Mouse (Mus musculus) midbrain, embryonic 10.5 days (tissue): Measurements from ENCODE around the gene Lmna. TPM values are rescaled to one million over a fixed set of nuclear protein-coding genes. Genes with fewer than 3 reads are reported as not detected.

Experiments
- DNase-seq: peaks from one replicate; pipeline ENCODE4 v3.0.0-alpha.2; 2017; ENCODE audit warnings: low spot score
- H3K27ac ChIP-seq: fragments of 300-500 bp; sonication (generic); replicated peaks from 2 replicates; pipeline ENCODE4 v1.5.1; 2016; ENCODE audit warnings: mild to moderate bottlenecking
- H3K27me3 ChIP-seq: fragments of 300-500 bp; sonication (generic); 2 replicates; pipeline ENCODE4 v1.6.1; 2016; ENCODE audit warnings: low read depth, mild to moderate bottlenecking; ENCODE audit not compliant: poor library complexity, severe bottlenecking
- H3K36me3 ChIP-seq: fragments of 300-500 bp; sonication (generic); 2 replicates; pipeline ENCODE4 v1.6.1; 2016; ENCODE audit warnings: mild to moderate bottlenecking, moderate library complexity
- H3K4me1 ChIP-seq: fragments of 300-500 bp; sonication (generic); 2 replicates; pipeline ENCODE4 v1.6.1; 2016
- H3K4me3 ChIP-seq: fragments of 300-500 bp; sonication (generic); 2 replicates; pipeline ENCODE4 v1.5.1; 2016; ENCODE audit warnings: mild to moderate bottlenecking, moderate library complexity
- H3K9me3 ChIP-seq: fragments of 300-500 bp; sonication (generic); replicated peaks from 2 replicates; pipeline ENCODE4 v1.6.1; 2016; ENCODE audit warnings: mild to moderate bottlenecking
- WGBS: fragments of 180-500 bp; shearing (Covaris S2); methylation state at CpG from one replicate; pipeline ENCODE4 v1.1.7; 2016; 5-methylcytosine and 5-hydroxymethylcytosine counted together
- polyA plus RNA-seq: library from polyadenylated mRNA; unstranded; fragments of >200 nt; fragmentation: Nextera tagmentation; extraction: Ambion mirVana; gene quantifications from 2 replicates; pipeline ENCODE4 v1.2.1, GENCODE M21; 2016

Gene Lmna
- polyA plus RNA-seq, result 13.5 and 18.3 TPM in 2 replicates

GRCm38 (mm10) chr3:88509692-88510420 is at the start of gene Lmna:
Gene Lmna, minus strand, starts transcription at chr3:88509956.
- H3K27ac ChIP-seq, result peak within 1 kb of the TSS; percentile 89
- peak within 1 kb of the TSS; percentile 56 for H3K4me3 ChIP-seq
- H3K9me3 ChIP-seq, result no peaks in the 10 kb centered on the region
- H3K36me3 ChIP-seq, result no peaks in the 10 kb centered on the region
- WGBS, result under 1% methylated on average over 31 of the region's 31 CpGs
- H3K27me3 ChIP-seq, result peaks cover 6% of the 10 kb centered on the region
- peaks cover 57% of the 10 kb centered on the region for H3K4me1 ChIP-seq
- peak; percentile 92 for DNase-seq

DNA sequence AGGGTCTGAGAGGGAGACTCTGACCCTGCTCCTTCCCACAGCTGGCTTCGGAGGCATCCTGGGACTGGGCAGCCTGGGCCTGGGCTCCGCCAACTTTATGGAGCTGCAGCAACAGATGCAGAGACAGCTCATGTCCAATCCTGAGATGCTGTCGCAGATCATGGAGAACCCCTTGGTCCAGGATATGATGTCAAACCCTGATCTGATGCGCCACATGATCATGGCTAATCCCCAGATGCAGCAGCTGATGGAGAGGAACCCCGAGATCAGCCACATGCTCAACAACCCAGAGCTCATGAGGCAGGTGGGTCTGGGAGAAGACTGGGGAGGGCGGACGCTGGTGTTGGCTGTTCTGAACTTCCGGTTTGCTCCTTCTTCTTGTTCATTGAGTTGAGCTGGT is 46.9 kb upstream of the Lmna start:
- no peak for DNase-seq

GRCm38 (mm10) chr3:88555731-88556130 is 46.0 kb upstream of the Lmna start:
- Histone ChIP-seq H3K4me3 (peak overlapping the region; percentile 94), H3K36me3 (peaks cover 56% of the 10 kb centered on the region), H3K9me3 (no peaks in the 10 kb centered on the region), H3K27ac (no peak overlapping the region), H3K27me3 (no peaks in the 10 kb centered on the region), H3K4me1 (peaks cover 55% of the 10 kb centered on the region)
- 95% methylated on average over 6 of the region's 6 CpGs for WGBS
- DNase-seq, result no peak

More for the DNA sequence above, 46.9 kb upstream of the Lmna start:
- no peaks in the 10 kb centered on the region for H3K9me3 ChIP-seq
- no peaks in the 10 kb centered on the region for H3K27me3 ChIP-seq
- 94% methylated on average over 8 of the region's 8 CpGs for WGBS
- H3K4me1 ChIP-seq, result peaks cover 46% of the 10 kb centered on the region
- H3K27ac ChIP-seq, result no peak overlapping the region
- no peak overlapping the region for H3K4me3 ChIP-seq
- peaks cover 65% of the 10 kb centered on the region for H3K36me3 ChIP-seq

GRCm38 (mm10) chr3:88555069-88555605 is 45.4 kb upstream of the Lmna start:
- H3K27me3 ChIP-seq, result no peaks in the 10 kb centered on the region
- WGBS, result 80% methylated on average over 5 of the region's 5 CpGs
- no peak overlapping the region for H3K27ac ChIP-seq
- H3K9me3 ChIP-seq, result no peaks in the 10 kb centered on the region
- no peak for DNase-seq
- H3K4me3 ChIP-seq, result peak overlapping the region; percentile 94
- H3K36me3 ChIP-seq, result peaks cover 50% of the 10 kb centered on the region
- H3K4me1 ChIP-seq, result peaks cover 56% of the 10 kb centered on the region

- H3K4me3 ChIP-seq, result peak overlapping the region; percentile 94
- H3K4me1 ChIP-seq, result peaks cover 59% of the 10 kb centered on the region
- under 1% methylated on average over 41 of the region's 41 CpGs for WGBS
- DNase-seq, result no peak
- peaks cover 39% of the 10 kb centered on the region for H3K36me3 ChIP-seq
- H3K27me3 ChIP-seq, result no peaks in the 10 kb centered on the region
- H3K27ac ChIP-seq, result peak overlapping the region; percentile 99
- H3K9me3 ChIP-seq, result no peaks in the 10 kb centered on the region
Measured at GRCm38 (mm10) chr3:88553880-88554586, 44.3 kb upstream of the Lmna start.

DNA sequence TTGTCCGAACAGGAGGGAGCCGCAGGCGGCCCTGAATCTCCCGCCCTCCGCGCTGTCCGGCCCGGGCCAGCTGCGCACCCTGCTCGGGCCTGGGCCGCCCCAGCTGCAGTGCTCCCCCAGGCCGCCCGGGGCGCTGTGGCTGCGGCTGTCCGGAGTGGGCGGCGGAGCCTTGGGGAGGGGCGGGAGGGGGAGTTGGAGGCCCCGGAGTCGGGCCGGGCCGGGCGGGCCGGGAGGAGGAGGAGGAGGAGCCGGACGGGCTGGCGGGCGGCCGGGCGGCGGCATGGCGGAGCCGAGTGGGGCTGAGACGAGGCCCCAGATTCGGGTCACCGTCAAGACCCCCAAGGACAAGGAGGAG is 43.7 kb upstream of the Lmna start, which contains the start of gene Ubqln4:
TSS of gene Ubqln4 (plus strand) at position 234 of the 355 bp plus-strand sequence.
- Histone ChIP-seq H3K36me3 (peaks cover 34% of the 10 kb centered on the region), H3K9me3 (no peaks in the 10 kb centered on the region), H3K4me1 (peaks cover 59% of the 10 kb centered on the region), H3K27ac (peak within 1 kb of the TSS; percentile 99), H3K27me3 (no peaks in the 10 kb centered on the region), H3K4me3 (peak within 1 kb of the TSS; percentile 94)
- WGBS, result under 1% methylated on average over 37 of the region's 37 CpGs
- DNase-seq, result peak; percentile 96

DNA sequence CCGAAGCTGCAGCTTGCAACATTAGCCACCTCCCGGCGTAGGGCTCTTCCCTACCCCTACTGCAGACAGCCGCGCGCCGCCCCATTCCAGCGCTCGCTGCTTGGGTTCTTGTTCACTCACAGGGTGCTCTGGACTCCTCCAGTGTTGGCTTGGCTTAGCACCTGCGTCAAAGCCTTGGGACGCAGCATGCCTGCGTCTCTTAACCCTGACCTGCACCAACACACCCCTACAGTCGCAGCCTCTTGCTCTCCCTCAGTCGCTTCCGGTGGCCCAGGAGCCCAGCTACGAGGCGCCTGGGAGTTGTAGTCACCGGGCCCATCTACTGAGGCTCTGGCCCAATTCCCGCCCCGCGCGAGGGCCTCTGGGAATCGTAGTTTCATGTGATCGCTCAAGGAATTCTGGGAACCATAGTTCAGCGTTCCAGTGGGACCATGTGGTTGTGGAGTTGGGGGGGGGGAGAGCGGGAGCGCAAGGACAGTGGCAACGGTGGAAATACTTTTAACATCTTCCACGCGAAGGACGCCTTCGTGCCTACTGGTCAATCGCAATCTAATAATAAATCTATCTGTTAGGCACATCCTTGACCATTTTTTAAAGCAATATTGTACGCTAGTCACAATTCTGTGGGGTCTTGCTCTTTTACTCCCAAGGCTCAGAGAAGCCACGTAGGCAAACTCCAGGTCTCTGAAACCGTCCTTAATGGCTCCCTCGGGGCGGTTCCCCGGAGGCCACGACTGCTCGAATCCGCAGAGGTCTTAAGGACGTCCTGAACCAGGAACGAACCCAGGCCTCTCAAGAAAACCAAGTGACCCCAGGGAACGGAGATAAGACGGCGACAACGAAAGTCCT is 43.1 kb upstream of the Lmna start, which contains the start of gene Lamtor2:
TSS of gene Lamtor2 (minus strand) at position 399 of the 849 bp plus-strand sequence.
- Histone ChIP-seq H3K27ac (peak within 1 kb of the TSS; percentile 99), H3K27me3 (no peaks in the 10 kb centered on the region), H3K4me1 (peaks cover 59% of the 10 kb centered on the region), H3K36me3 (peaks cover 28% of the 10 kb centered on the region), H3K4me3 (peak within 1 kb of the TSS; percentile 94), H3K9me3 (no peaks in the 10 kb centered on the region)
- peak; percentile 97 for DNase-seq
- under 1% methylated on average over 48 of the region's 48 CpGs for WGBS

GRCm38 (mm10) chr3:88552082-88552645 is 42.4 kb upstream of the Lmna start:
- no peaks in the 10 kb centered on the region for H3K9me3 ChIP-seq

DNA sequence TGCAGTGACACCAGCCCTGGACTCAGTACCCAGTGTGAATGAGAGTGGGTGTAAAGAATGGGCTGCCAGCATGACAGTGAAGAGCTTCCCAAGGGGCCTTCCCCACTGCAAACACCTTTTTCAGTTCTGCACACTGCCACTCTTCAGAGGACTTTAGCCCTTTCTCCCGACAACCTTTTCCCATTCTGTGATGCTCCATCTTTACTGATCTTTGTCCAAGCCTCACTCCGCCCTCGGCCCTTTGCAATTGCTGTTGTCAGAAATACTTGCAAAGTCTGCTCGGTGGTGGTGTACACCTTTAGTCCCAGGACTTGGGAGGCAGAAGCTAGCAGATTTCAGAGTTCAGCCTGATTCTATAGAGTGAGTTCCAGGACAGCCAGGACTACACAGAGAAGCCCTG is 41.8 kb upstream of the Lmna start:
- Histone ChIP-seq H3K4me1 (peaks cover 58% of the 10 kb centered on the region), H3K27me3 (no peaks in the 10 kb centered on the region), H3K4me3 (peak overlapping the region; percentile 94), H3K9me3 (no peaks in the 10 kb centered on the region), H3K36me3 (peaks cover 15% of the 10 kb centered on the region), H3K27ac (no peak overlapping the region)
- WGBS, result 79% methylated on average over 4 of the region's 4 CpGs
- no peak for DNase-seq

More at GRCm38 (mm10) chr3:88552082-88552645, 42.4 kb upstream of the Lmna start:
- Histone ChIP-seq H3K27me3 (no peaks in the 10 kb centered on the region), H3K27ac (peak overlapping the region; percentile 99), H3K4me1 (peaks cover 59% of the 10 kb centered on the region), H3K4me3 (peak overlapping the region; percentile 94), H3K36me3 (peaks cover 21% of the 10 kb centered on the region)
- 24% methylated on average over 16 of the region's 16 CpGs for WGBS
- DNase-seq, result no peak

DNA sequence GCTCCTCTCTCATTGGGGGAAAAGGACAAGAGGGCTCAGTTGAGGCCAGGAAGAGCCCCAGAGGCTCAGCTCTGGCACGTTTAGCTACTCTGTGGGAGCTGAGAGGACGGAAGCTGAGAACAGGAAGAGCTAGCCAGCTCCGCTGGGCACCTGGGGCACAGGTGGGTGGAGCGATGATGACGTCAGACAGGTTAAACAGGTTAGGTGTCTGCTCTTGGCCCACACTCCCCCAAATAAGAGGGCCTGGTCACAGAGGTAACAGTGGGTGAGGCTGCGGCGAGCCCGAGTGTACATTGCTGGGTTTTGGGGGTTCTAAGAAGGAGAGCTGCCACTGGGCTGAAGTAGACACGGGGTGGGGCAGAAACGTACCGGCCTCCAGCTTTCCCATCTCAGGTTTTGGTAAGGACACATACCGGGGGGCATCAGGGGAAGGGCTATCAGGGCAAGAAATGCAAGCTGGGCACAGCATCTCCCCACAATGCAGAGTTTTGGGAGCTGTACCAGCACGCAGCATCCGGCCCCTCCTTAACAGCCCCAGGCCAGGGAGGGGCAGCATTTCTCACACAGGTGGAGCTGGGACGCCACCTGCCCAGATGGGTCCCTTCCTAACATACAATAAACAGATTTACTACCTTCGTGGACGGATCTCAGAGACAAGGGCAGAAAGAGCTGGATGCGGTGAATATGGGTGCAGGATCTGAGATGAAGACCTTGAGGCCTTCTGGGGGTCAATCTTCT is 38.6 kb upstream of the Lmna start, which contains the start of gene Rab25:
TSS of gene Rab25 (minus strand) at position 121 of the 738 bp plus-strand sequence.
- WGBS, result 49% methylated on average over 18 of the region's 18 CpGs
- no peak within 1 kb of the TSS for H3K4me3 ChIP-seq
- H3K27me3 ChIP-seq, result no peaks in the 10 kb centered on the region
- H3K4me1 ChIP-seq, result peaks cover 37% of the 10 kb centered on the region
- no peak for DNase-seq
- H3K36me3 ChIP-seq, result no peaks in the 10 kb centered on the region
- no peak within 1 kb of the TSS for H3K27ac ChIP-seq
- no peaks in the 10 kb centered on the region for H3K9me3 ChIP-seq

DNA sequence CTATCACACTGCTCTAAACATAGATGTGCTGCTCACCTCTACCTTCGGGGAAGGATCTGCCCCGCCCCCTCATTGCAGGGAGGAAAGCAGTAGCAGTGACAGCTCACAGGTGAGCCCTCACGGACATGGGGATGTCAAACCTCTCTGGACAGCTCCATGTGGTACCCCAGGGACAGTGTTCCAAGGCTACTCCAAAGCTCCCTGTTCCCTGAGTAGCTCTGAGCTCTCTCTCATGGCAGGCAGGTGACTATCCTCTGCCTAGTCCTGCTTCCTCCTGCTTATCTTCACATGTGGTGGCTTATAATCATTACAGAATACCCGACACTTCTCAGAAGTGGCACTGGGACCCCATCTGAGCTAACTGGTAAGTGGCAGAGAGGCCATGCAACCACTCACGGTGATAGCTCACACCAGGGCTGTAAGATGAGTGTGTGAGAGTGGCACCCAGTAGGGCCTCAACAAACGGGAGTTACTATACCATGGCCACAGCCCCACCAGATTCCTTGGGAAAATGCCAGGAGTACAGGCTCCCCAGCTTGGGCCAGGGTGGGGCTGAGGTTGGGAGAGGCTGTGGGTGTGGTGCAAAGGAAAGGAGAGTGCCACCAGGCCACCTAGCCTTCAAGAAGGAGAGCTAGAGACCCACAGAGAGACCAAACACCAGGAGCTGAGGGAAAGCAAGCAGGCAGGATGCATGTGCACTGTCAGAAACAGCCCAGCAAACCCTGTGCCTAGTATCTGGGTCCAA is 37.1 kb upstream of the Lmna start:
- DNase-seq, result no peak
- no peak overlapping the region for H3K4me3 ChIP-seq
- H3K36me3 ChIP-seq, result no peaks in the 10 kb centered on the region; the same call in 1 of the 2 replicates
- 87% methylated on average over 6 of the region's 6 CpGs for WGBS
- H3K9me3 ChIP-seq, result no peaks in the 10 kb centered on the region
- no peak overlapping the region for H3K27ac ChIP-seq
- peaks cover 35% of the 10 kb centered on the region for H3K4me1 ChIP-seq
- H3K27me3 ChIP-seq, result no peaks in the 10 kb centered on the region
